Mouse (Mus musculus): Measurements from ENCODE around the gene Traf4. TPM values are rescaled to one million over a fixed set of nuclear protein-coding genes. Genes with fewer than 3 reads are reported as not detected.
"Not testable (repeated sequence)": the region's sequence is repeated elsewhere in the genome, so short reads cannot be mapped to it uniquely, and the experiment has no call there.

Gene Traf4
- polyA plus RNA-seq, 1 experiment from 2014 or later, result 28.0 TPM

GRCm38 (mm10) chr11:78153778-78154177 is 11.6 kb downstream of the Traf4 start:
- Histone ChIP-seq H3K4me1 (replicated peaks) (peaks cover 4% of the 10 kb centered on the region; the same call in 1 of the 2 replicates), H3K9me3 (replicated peaks) (no peaks in the 10 kb centered on the region), H3K36me3 (peaks cover 75% of the 10 kb centered on the region), H3K4me2 (no peak overlapping the region), H3K27ac (no peak overlapping the region), H3K27me3 (no peaks in the 10 kb centered on the region), H3K4me3 (replicated peaks) (no peak overlapping the region), H3K9ac (no peak overlapping the region)
- ATAC-seq (ENCODE audit: low read depth), result no peak
- WGBS (ENCODE audit: insufficient replicate concordance), result 93% methylated on average over 13 of the region's 13 CpGs
- DNase-seq, result no peak

DNA sequence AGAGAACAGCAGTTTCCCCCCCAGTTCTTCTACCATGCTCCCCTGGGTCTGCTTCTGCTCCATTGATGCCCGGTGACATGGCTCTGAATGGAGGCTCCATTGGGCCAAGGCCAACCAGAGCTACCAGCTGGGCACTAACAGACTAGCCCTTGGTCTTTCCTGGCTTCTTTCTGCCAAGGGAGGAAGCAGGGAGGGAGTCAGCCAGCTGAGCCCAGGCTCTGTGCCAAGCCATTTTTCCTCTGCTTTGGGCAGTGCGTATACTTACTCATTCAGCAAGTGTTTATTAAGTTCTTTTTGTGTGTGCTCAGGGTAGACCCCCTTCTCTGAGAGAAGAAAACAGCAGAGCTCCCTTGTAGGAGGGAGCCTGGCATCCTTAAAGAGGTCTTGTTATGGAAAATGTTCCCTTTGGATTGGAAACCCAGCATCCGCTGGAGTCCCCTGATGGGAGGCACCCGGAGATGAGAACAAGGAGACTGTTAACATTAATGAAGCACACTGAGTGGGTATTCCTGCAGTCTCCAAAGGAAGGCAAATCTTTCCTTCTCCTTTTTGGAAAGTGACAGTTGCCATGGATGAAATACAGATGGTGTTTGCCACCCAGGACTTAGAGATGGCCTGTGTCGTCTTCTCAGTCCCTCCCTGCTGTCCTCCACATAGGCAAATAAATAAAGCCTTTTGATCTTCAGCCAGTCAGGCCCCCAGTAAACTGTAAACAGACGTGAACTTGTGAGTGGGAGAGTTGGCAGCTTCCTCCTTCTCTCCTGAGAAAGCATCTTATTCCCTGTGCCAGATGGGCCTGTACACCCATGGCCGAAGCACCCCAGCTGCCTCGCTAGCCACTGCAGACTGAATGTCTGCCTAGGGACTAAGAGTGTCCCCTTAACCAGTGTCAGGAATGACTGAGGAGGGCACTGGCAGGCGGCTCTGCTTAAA is 12.8 kb downstream of the Traf4 start:
- no peak for ATAC-seq (ENCODE audit: low read depth)
- DNase-seq, result no peak
- H3K27me3 ChIP-seq, result no peaks in the 10 kb centered on the region
- no peak overlapping the region for H3K4me2 ChIP-seq
- no peaks in the 10 kb centered on the region for H3K9me3 ChIP-seq (replicated peaks)
- H3K27ac ChIP-seq, result peak overlapping the region; percentile 14
- 84% methylated on average over 9 of the region's 9 CpGs for WGBS (ENCODE audit: insufficient replicate concordance)
- H3K9ac ChIP-seq, result 0 out of 2 replicates have a peak overlapping the region, but pooled peaks have one; percentile 27
- no peak overlapping the region for H3K4me3 ChIP-seq (replicated peaks)
- H3K4me1 ChIP-seq (replicated peaks), result no peaks in the 10 kb centered on the region
- peaks cover 63% of the 10 kb centered on the region for H3K36me3 ChIP-seq

GRCm38 (mm10) chr11:78151161-78151560 is 14.2 kb downstream of the Traf4 start:
- 13% methylated on average over 1 of the region's 1 CpGs for WGBS (ENCODE audit: insufficient replicate concordance)
- DNase-seq (peak; percentile 43), ATAC-seq (ENCODE audit: low read depth) (no peak)
- Histone ChIP-seq H3K36me3 (peaks cover 57% of the 10 kb centered on the region), H3K9me3 (replicated peaks) (no peaks in the 10 kb centered on the region), H3K27me3 (no peaks in the 10 kb centered on the region), H3K9ac (no peak overlapping the region), H3K4me1 (replicated peaks) (0 out of 2 replicates have a peak, but pooled peaks cover under 1% of the 10 kb centered on the region), H3K4me2 (no peak overlapping the region), H3K27ac (no peak overlapping the region), H3K4me3 (replicated peaks) (no peak overlapping the region)

DNA sequence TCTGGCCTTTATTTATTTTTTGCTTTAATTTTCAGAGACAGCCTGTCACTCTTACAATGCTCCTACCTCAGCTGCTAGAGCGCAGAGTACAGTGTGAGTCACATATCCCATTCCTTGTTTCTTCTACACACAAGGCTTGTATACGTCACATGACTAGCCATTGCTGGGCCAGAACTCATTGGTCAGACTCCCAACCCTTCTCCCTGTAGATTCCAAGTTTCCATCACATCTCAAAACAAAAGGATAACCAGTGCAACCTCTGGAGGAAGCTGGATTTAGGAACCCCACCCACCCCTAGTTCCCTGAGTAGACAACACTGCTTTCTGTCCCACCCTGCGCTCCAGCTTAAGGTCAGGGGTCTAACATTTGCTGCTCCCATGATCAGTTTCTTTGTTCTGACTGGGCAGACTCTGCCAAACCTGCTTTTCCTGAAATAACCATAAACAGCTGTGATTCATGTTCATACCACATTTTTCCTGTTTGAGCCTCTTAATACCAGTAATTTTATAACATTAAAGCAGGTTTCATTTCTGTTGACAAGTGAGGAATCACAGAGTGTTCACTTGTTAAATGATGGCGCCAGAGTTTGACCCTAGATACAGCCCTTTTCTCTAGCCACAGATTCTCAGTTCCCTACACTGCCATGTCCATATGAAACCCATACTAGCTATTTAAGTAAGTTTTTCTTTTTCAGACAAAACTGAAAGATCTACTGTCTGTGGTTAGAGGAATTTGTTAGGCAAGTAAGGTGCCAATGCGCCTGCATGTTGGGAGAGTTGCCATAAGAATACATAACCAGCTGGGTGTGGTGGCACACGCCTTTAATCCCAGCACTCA is 18.5 kb downstream of the Traf4 start:
- no peak overlapping the region for H3K4me2 ChIP-seq
- no peak for DNase-seq
- no peaks in the 10 kb centered on the region for H3K27me3 ChIP-seq
- WGBS (ENCODE audit: insufficient replicate concordance), result 84% methylated on average over 6 of the region's 6 CpGs
- no peak overlapping the region for H3K9ac ChIP-seq
- no peaks in the 10 kb centered on the region for H3K9me3 ChIP-seq (replicated peaks)
- ATAC-seq (ENCODE audit: low read depth), result no peak
- H3K36me3 ChIP-seq, result peaks cover 46% of the 10 kb centered on the region
- H3K4me3 ChIP-seq (replicated peaks), result no peak overlapping the region
- no peak overlapping the region for H3K27ac ChIP-seq
- peaks cover 9% of the 10 kb centered on the region for H3K4me1 ChIP-seq (replicated peaks)

- Histone ChIP-seq H3K27me3 (no peaks in the 10 kb centered on the region), H3K4me2 (no peak overlapping the region), H3K4me3 (replicated peaks) (no peak overlapping the region), H3K9me3 (replicated peaks) (no peaks in the 10 kb centered on the region), H3K4me1 (replicated peaks) (peaks cover 16% of the 10 kb centered on the region), H3K36me3 (peaks cover 46% of the 10 kb centered on the region), H3K9ac (no peak overlapping the region), H3K27ac (no peak overlapping the region)
- no peak for DNase-seq
- ATAC-seq (ENCODE audit: low read depth), result no peak
- WGBS (ENCODE audit: insufficient replicate concordance), result 83% methylated on average over 5 of the region's 5 CpGs
These were observed 19.2 kb downstream of the Traf4 start for GRCm38 (mm10) chr11:78146168-78146567.

- 85% methylated on average over 2 of the region's 2 CpGs for WGBS (ENCODE audit: insufficient replicate concordance)
- peaks cover 40% of the 10 kb centered on the region for H3K4me1 ChIP-seq (replicated peaks)
- no peak for ATAC-seq (ENCODE audit: low read depth)
- H3K27ac ChIP-seq, result no peak overlapping the region
- no peak overlapping the region for H3K9ac ChIP-seq
- H3K9me3 ChIP-seq (replicated peaks), result no peaks in the 10 kb centered on the region
- H3K36me3 ChIP-seq, result peaks cover 26% of the 10 kb centered on the region
- DNase-seq, result no peak
- no peaks in the 10 kb centered on the region for H3K27me3 ChIP-seq
- H3K4me3 ChIP-seq (replicated peaks), result no peak overlapping the region
- H3K4me2 ChIP-seq, result no peak overlapping the region
These were observed 21.9 kb downstream of the Traf4 start for GRCm38 (mm10) chr11:78143520-78143919.

- WGBS (ENCODE audit: insufficient replicate concordance), result 27% methylated on average over 5 of the region's 5 CpGs
- H3K27ac ChIP-seq, result peak overlapping the region; percentile 60
- H3K9me3 ChIP-seq (replicated peaks), result no peaks in the 10 kb centered on the region
- H3K27me3 ChIP-seq, result no peaks in the 10 kb centered on the region
- DNase-seq (no peak), ATAC-seq (ENCODE audit: low read depth) (peak; percentile 70)
- peaks cover 56% of the 10 kb centered on the region for H3K4me1 ChIP-seq (replicated peaks)
- peaks cover 21% of the 10 kb centered on the region for H3K36me3 ChIP-seq
- no peak overlapping the region for H3K4me3 ChIP-seq (replicated peaks)
- peak overlapping the region; percentile 37; the same call in 1 of the 2 replicates for H3K9ac ChIP-seq
- H3K4me2 ChIP-seq, result no peak overlapping the region
These were observed 24.7 kb downstream of the Traf4 start for GRCm38 (mm10) chr11:78140665-78141064.

DNA sequence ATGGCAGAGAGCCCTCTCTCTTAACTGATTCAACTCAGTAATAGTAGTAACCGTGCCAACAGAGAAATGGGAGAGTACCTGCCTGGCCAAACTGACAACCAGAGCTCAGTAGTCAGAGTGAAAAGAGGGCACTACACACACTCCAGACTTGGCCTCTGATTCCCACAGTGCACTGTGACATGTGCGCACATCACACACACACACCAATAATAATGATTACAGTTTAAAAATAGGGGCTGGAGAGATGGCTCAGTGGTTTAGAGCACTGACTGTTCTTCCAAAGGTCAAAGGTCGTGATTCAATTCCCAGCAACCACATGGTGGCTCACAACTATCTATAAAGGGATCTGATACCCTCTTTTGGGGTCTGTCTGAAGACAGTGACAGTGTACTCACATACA is 27.4 kb downstream of the Traf4 start:
- H3K4me1 ChIP-seq (replicated peaks), result peaks cover 81% of the 10 kb centered on the region
- ATAC-seq (ENCODE audit: low read depth), result 0 out of 2 replicates have a peak, but pooled peaks have one; percentile 22
- H3K9me3 ChIP-seq (replicated peaks), result no peaks in the 10 kb centered on the region

GRCm38 (mm10) chr11:78137584-78137983 is 27.8 kb downstream of the Traf4 start:
- WGBS (ENCODE audit: insufficient replicate concordance), result 76% methylated on average over 4 of the region's 4 CpGs
- no peak overlapping the region for H3K9ac ChIP-seq
- no peaks in the 10 kb centered on the region for H3K27me3 ChIP-seq
- ATAC-seq (ENCODE audit: low read depth) (no peak; the same call in 1 of the 2 replicates), DNase-seq (no peak)
- no peaks in the 10 kb centered on the region for H3K36me3 ChIP-seq
- no peaks in the 10 kb centered on the region for H3K9me3 ChIP-seq (replicated peaks)
- no peak overlapping the region for H3K27ac ChIP-seq
- H3K4me2 ChIP-seq, result no peak overlapping the region
- peaks cover 85% of the 10 kb centered on the region for H3K4me1 ChIP-seq (replicated peaks)
- no peak overlapping the region for H3K4me3 ChIP-seq (replicated peaks)

More for the DNA sequence above, 27.4 kb downstream of the Traf4 start:
- no peak overlapping the region for H3K4me3 ChIP-seq (replicated peaks)
- H3K36me3 ChIP-seq, result peaks cover 2% of the 10 kb centered on the region
- no peak for DNase-seq
- H3K4me2 ChIP-seq, result no peak overlapping the region
- H3K9ac ChIP-seq, result no peak overlapping the region
- no peak overlapping the region for H3K27ac ChIP-seq
- H3K27me3 ChIP-seq, result no peaks in the 10 kb centered on the region
- WGBS (ENCODE audit: insufficient replicate concordance), result 80% methylated on average over 3 of the region's 3 CpGs

DNA sequence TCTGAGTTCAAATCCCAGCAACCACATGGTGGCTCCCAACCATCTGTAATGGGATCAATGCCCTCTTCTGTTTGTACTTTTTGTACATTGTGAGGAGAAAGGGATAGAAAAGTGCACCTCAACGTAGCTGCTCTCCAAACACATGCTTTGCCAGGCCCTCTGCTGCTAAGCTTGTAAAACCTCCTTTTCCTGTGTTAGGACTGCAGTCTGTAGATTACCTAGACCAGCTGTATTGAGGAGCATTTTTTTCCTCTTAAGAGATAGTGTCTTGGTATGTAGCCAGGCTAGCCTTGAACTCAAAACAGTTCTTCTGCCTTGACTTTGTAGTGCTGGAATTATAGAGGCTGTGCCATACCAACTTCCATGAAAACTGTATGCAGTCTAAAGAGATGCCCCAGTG is 29.3 kb downstream of the Traf4 start:
- Histone ChIP-seq H3K27ac (peak overlapping the region; percentile 68), H3K27me3 (no peaks in the 10 kb centered on the region), H3K9me3 (replicated peaks) (no peaks in the 10 kb centered on the region), H3K4me3 (replicated peaks) (no peak overlapping the region), H3K9ac (no peak overlapping the region), H3K36me3 (no peaks in the 10 kb centered on the region), H3K4me2 (no peak overlapping the region), H3K4me1 (replicated peaks) (peaks cover 85% of the 10 kb centered on the region)
- DNase-seq (no peak), ATAC-seq (ENCODE audit: low read depth) (no peak)
- 40% methylated on average over 1 of the region's 1 CpGs for WGBS (ENCODE audit: insufficient replicate concordance)

DNA sequence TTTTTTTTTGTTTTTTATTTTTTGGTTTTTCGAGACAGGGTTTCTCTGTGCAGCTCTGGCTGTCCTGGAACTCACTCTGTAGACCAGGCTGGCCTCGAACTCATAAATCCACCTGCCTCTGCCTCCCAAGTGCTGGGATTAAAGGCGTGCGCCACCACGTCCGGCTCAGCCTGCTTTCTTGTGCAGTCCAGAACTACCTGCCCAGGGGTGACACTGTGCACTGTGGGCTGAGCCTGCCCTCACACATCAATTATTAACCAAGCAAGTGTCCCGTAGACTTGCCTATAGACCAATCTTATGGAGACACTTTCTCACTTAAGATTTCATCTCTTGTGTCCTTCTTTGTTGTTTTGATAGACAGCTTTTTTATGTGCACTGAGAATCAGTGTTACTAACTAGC is 30.1 kb downstream of the Traf4 start:
- not testable (repeated sequence) for H3K9me3 ChIP-seq (replicated peaks); H3K27ac ChIP-seq; H3K9ac ChIP-seq; H3K4me2 ChIP-seq; DNase-seq; H3K36me3 ChIP-seq; H3K4me3 ChIP-seq (replicated peaks); H3K27me3 ChIP-seq; ATAC-seq (ENCODE audit: low read depth)
- 70% methylated on average over 7 of the region's 7 CpGs for WGBS (ENCODE audit: insufficient replicate concordance)
- H3K4me1 ChIP-seq (replicated peaks), result peaks cover 83% of the 10 kb centered on the region

All from liver, embryonic 13.5 days (tissue).